Mouse (Mus musculus): ENCODE measurements around the gene Bmp6.
A peak's percentile ranks its signal among the peaks of the same experiment; 100 is the strongest.

The Bmp6 gene

DNA sequence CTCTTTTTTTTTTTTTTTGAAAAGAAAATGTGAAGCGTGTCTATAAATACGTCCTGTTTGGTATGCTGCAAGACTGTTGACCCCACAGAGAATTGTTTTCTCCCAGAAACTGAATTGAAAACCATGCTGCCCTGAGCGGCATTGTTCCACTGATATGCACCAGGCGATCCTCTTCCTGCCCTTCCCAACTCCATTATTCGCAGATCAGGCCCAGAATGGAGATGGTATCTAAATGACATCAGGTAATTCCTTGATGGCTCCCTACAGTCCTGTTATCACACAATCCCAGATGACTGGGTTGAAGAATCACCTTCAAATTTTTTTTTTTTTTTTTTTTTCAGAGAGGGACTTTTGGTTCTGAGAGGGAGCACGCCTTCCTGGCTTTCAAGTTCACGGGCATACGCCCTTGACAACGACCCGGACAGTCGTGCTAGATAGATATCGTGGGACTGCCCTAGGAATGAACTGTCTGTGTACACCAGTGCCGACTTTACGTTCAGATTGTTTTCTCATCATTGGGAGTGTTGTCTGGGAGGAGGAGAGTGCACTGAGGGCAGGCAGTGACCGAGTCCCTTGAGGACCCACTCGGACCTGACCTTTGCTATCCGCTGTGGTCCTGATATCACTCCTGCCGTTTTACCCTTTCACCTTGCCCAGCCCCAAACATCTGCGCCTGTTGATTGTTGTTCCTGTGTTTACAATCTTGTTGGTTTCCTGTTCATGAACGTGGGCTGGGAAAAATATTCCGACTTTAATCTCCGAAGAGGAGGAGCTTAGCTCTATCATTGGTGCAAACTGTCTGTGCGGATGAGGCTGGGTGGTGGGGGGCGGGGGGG is 8.7 kb downstream of the Bmp6 start:
- DNase-seq (ENCODE audit: low spot score in 2 of 2), result no peak

DNA sequence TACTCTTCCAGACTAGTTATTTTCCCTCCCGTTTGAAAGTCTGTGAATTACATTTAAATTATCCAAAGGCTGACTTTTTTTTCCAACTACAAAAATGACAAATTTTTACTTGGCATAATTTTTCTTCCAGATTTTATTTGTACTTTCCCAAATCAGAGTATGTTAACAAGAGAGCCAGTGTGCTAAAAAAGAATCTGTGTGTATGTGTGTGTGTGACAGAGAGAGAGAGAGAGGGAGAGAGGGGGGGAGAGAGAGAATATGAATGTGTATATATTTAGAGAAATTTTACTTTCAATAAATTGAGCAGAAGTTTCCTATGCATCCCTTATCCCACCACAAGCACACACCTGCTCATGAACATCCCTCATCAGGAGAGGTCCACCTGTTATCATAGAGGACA is 9.4 kb downstream of the Bmp6 start:
- DNase-seq (ENCODE audit: low spot score in 2 of 2), result no peak

DNA sequence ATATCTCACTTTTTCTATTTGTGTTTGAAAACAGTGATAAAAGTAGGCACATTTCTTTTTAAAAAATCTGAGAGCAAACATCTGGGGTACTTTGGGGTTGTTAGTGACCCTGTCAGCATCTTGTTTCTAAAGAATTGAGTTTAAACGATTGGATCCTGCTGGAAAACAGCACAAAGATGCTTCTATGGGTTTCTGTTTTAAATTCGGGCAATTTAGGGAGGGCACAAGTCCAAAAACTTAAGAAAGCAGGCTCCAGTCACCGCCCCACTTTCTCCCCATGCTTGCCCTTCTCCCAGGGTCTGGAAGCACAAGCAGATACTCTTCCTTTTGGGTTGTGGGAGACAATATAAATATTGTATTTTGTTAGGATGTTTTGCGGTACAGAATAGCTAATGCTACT is 14.1 kb downstream of the Bmp6 start:
- DNase-seq (ENCODE audit: low spot score in 2 of 2), result no peak

DNA sequence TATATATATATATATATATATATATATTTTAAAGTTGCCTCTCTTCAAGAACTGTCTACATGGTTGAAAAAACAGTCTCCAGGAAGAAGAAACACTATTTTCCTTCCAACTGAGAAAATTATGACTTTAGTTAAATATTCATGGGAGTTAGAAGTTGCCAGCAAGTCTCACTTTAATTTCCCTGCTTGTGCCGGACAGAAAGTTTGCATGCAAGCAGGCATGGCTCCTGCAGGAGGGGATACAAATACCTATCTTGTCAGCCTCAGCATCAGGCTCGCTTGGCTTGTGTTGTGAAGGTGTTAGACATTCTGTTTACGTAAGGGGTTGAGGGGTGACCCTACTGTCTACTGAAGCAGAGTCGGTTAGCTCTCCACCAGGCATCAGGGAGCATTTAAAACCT is 17.8 kb downstream of the Bmp6 start:
- DNase-seq (ENCODE audit: low spot score in 2 of 2), result no peak

DNA sequence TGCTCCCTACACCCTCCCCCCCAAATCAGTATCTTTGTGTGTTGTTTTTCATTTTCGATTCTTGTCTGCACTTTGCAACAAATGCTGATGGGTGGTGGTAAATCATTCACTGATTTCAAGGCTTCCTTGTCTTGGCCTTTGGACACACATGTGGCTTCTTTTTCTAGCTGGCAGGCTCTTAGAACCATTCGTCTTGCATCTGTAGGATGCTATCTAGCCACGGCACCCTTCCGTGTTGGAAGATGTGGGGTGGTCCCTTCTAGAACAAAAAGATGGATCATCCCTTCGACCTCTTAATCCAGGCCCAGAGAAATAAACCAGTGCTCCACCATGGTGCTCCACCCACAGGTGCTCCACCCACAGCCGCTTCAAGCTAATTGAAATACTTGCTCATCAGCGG is 19.0 kb downstream of the Bmp6 start:
- no peak for DNase-seq (ENCODE audit: low spot score in 2 of 2)

DNA sequence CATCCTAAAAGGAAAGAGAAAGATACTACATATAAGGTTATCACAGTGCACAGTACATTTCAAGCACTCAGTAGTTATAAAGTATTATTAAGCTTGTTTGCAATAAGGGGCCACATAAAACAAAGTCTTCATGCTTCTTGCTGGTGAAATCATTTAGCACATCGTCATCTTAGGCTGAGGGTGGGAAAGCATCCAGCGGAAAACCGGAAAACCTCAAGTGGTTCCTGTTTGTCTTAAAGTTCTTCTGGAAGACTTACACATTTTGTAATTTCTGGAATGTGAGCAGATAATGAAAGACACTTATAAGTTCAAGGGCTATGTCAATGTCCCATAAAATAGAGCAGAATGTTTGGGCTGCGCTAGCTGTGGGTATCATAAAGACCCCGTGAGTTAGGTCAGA is 24.7 kb downstream of the Bmp6 start:
- no peak for DNase-seq (ENCODE audit: low spot score in 2 of 2)

DNA sequence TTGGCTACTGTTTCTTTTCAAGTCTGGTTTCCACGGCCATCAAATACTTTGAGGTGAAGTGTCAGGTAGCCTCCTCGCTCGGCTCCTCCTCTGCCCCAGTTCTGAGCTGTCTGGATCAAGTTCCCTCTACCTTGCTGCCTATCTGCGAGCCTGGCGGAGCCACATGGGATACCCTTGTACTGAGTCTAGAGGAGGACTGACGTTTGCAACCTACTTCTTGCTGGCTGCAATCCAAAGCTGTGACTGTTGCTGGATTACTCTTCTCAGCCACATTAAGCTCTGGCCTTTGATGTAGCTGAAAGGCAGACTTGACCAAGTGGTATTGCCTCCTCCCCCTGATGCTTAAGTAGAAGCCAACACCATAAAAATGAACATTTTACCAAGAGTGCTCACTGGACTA is 31.2 kb downstream of the Bmp6 start:
- peak in 1 of 2 experiments; percentile 3 for DNase-seq (ENCODE audit: low spot score in 2 of 2)

DNA sequence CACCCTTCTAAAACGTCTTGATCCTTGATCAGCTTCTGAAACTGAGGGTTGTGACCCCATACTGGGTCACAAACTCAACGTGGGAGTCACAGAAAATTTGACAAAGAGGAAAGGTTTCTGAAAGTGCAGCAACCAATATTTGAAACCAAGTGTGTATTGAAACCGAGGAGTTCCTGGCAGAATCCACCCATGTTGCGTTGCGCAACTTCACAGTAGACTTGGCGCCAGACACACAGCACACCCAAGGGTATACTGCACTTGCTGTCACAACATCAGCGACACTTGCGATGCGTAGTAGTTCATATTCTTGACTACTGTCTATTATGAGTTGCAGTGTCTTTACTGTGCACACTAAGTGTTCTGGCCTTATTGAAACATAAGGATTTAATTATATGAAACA is 32.4 kb downstream of the Bmp6 start:
- no peak for DNase-seq (ENCODE audit: low spot score in 2 of 2)

DNA sequence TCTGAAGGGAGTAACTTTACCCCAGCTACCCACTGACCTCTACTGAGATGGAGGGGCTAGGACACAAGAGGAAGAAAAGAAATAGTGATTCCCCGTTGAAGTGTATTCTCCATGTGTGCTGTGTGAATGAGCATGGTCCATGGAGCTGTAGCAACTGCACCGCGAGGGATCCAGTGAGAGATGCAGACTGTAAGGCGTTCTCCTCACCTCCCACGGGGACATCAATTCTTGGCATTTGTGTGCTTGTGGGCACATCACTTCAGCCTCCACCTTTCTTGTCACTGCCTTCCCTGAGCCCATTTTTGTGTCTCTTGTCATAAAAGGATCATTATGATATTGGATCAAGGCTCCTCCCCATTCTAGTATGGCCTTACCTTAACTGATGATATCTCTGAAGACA is 34.9 kb downstream of the Bmp6 start:
- peak; percentile 17 to 48 for DNase-seq (ENCODE audit: low spot score in 2 of 2)

DNA sequence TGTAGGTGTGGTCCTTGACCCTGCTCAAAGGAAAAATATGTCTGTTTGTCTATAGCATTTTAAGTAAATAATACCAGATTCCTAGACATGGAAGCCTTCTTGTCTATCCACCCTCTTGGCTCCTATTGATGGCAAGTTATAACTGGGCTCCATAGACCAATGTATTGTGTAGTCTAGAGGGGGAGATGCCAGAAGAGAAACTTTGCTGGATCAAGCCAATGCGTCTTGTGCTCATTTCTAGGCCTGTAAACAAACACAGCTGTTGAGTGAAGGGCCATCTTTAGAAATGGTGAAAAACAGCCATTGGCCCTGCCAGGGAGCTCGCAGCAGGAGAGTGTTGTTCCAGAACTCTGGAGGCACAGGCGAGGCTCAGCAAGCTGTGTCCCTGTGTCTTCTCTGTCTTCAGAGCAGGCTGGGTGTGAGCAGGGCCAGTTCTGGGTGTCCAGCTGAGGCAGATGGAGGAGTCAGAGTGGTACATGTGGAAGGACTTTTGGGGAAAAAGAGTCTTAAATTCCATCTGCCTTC is 41.2 kb downstream of the Bmp6 start:
- no peak for DNase-seq (ENCODE audit: low spot score in 2 of 2)

DNA sequence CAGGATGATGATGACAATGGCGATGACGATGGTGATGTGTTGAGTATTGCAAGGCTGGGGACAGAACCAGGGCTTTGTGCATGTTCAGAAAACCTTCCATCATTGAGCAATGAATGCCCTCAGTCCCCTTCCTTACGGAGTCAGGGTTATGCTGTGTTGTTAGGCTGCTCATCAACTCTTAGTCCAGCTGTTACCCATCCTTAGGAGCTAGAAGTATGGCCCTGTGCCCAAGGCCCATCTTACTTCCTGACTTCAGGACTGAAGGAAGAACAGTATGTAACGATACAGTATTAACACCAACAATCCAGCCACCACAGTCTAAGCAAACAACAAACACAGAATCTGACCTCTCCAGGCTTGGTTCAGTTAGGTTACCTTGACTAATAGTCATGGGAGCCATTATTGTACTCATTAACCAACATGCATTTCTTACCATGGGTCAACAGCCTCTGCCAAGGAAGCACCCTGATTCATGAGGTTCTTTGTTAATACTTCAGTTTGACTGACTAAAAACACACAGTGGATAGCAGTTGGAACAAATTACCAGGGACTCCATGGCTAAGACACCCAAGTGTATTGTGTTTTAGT is 42.6 kb downstream of the Bmp6 start:
- no peak for DNase-seq (ENCODE audit: low spot score in 2 of 2)

DNA sequence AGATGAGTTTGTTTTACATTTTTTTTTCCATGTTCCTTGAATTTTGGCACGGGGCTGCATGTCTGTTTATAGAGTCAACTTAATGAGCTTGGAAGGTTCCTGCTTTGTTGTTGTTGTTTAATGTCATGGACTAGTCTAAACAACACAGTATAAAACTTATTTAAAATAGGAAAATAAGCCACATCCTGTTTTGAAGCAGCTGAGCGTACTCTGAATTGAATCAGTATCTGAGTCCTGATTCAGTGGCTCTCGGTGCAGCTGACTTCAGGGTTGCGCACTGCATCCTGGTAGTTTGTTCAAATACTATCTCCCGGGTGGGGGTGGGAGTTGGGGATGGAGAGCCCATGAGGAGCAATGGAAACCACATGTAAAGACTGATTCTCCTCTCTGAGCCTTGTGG is 48.5 kb downstream of the Bmp6 start:
- no peak for DNase-seq (ENCODE audit: low spot score in 2 of 2)

DNA sequence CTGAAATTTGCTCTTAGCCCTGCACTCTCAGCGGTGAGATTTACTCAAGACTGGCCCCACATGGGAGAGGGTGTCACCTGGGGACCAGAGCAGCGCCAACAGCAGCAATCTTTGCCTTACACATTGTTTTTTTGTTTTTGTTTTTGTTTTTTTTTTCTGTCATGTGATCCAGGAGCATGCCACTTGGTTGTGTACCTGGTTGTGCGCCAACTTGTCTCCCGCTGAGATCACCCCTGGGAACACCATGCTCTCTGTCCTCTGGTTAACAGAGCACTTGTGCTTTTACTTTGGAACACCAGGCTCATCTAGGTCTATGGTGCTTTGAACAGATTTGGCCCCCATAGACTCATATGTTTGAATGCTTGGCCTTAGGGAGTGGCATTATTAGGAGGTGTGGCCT is 50.1 kb downstream of the Bmp6 start:
- no peak for DNase-seq (ENCODE audit: low spot score in 2 of 2)

DNA sequence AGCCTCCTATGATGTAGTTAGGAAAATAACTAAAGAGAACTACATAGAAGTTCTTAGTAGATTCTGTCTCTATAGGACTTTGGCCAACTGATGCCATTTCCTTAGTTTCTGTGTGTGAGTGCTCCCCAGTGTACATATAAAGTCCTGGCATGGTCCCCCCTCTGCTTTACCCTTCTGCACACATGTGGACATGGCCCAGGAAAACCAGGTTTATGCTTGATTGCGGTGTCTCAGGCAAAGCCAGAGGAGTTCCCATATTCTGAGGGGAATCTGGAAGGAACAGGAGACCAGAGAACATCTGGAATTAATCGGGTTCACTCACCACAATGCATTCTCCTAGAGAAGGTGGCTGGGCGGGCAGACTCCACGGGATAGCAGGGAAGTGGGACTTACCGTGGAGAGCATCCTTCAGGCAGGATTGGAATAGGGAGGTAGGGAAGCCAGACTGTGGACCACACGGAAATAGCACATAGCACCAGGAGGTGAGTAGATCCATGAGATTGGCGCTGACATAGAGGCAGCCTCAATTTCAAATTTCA is 52.2 kb downstream of the Bmp6 start:
- DNase-seq (ENCODE audit: low spot score in 2 of 2), result no peak

DNA sequence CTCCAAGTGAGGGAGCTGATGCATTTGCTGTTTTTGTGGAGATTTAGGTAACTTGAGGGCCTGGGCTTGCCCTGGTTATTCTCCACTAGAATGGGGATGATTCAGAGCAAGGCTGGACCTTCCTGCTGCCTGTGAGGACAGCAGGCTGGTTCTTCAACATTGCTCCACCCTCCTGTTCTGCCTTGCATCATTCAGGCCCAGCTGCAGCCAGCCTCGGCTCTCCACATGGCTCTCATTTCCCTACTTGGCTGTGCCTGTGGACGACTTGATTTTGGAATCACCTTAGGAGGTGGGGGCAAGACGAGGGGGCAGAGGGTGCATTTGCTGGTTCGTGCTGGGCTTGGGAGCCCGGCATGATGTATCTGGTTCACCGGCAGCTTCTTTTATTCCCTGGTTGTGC is 53.8 kb downstream of the Bmp6 start:
- DNase-seq (ENCODE audit: low spot score in 2 of 2), result no peak

DNA sequence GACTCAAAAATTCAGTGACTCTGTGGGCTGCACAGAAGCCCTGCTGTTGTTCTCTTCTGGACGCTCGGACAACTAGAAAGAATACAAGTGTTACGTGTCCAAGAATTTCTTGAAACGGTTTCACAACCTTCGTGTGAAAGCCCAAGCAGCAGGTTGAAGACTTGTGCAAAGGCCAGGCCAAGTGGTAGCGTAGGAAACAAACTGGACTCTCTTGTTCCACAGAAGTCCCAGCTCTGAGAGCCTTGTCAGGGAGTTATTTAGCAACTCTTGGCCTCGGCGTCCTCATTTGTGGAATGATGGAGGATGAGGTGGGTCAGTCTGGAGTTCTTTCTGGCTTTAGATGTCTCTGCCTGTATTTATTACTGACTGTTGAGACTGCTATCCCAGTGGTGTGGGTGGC is 55.8 kb downstream of the Bmp6 start:
- no peak for DNase-seq (ENCODE audit: low spot score in 2 of 2)

DNA sequence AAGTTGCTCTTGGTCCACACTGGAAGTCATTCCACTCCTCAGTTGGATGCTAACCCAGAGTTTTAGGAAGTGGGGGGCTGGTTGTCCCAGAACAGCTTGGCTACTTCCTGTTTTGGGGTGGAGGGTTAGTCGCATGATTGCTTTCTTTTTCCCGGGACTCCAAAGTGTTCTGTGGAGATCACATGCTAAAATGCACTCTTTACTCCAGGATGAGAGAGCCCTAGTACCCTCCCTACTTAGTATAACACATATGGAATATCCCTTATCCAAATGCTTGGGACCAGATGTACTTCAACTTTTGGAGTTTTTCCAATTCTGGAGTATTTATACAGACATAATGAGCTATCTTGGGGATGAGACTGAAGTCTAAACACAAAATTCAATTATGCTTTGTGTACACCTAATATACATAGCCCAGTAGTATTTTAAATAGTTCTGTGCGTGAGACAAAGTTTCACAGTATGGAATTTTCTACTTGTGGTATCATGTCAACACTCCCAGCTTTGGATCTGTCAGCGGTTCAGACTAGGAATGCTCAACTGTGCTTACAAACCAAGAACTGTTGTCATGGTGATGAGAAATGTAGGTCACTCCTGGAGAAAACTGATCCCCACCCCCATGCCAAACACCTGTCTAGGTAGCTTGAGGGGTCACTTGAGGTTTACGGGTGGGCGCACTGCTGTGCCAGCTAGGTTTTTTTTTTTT is 62.9 kb downstream of the Bmp6 start:
- peak in 1 of 2 experiments; percentile 2 for DNase-seq (ENCODE audit: low spot score in 2 of 2)

DNA sequence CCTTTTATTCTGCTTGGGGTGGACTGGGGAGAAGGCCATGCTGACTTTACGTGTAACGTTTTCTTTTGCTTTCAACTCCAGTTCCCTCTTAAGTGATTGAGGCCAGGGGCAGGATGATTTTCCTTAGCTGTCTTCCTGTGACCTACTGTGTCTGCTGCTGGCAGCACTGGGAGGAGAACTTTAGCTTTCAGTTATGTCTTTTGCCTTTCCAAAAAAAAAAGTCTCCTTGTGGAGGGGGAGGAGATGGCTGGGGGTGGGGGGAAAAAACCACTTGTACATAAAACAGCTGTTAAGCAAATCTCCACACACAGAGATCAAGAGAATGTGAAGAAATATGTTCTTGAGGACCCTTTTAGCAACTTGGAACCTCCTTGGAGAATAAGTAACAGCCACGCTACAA is 63.7 kb downstream of the Bmp6 start:
- DNase-seq (ENCODE audit: low spot score in 2 of 2), result no peak

DNA sequence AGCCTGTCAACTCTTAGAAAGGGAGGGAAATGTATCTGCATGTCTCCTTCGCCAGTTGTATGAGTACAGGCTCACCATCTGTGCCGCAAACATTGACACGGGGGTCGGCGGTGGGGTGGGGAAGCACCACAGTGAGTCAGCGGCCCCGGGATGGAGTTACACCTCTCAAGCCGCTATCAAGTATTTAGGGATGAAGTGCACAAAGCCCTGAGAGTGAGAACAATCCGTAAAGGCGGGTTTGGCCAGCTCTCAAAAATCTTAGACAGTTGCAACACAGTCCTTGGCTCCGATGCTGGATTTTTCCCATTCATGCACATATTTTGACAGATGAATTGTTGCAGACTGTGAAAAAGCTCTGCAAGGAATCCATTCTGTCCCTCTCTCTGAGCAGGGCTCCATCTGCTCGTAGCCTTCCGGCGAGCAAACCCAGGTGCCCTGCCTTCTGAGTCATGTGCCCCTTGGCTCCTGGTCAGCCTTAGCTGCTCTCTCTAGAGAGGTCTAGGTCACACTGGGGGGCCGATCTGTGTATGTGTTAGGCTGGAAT is 65.5 kb downstream of the Bmp6 start:
- peak; percentile 67 to 80 for DNase-seq (ENCODE audit: low spot score in 2 of 2)

DNA sequence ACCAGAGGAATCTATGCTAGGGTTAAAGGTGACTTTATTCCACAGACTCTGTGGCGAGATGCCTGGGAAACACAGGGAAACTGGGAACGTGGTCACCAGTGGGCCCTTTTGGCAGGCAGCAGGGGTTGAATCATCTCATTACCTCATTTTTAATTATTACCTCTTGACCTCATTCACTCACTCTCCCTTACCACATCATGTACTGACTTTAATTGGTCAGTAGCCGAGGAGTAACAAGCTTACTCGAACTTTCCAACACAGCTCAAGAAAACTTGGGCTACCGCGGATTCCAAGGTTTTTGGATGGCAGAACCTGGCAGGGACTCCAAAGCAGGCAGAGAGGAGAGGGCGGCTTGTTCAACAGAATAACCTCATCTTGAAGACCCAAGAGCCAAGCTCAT is 74.9 kb downstream of the Bmp6 start:
- no peak for DNase-seq (ENCODE audit: low spot score in 2 of 2)

DNA sequence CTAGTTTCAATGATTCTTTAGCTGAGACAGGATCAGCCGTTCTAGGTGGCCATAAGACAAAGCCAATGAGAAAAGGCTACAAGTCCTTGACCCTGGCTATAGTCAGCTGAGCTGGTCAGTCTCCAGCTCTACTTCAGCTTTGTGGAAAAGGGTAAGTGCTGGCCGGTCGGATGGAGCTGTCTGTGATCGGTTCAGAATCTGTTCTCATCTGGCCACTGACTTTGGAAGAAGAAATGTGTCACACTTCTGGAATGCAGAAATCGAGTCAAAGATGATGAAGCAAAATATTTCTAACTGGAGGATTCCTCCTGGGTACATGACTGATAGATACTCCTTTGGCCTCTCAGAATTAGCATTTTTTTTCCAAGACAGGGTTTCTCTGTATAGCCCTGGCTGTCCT is 77.6 kb downstream of the Bmp6 start:
- no peak for DNase-seq (ENCODE audit: low spot score in 2 of 2)

DNA sequence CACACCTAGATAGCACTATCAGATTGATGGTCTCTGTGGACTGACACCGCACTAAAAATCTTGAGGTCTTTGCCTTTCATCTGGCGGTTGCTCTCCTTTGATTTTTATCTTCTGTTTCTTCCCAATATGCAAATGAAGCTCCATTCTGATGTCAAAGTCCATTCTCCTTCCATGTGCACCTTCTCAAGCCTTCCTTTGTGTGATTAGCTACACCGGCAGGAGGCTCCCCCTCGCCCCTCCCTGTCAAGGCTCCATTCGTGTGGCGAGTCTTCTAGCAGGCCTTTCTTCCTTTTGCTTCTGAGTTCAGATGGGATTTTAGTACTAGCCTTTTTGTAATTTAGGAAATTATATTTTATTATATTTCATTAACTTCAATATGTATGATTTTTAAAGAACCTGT is 80.4 kb downstream of the Bmp6 start:
- DNase-seq (ENCODE audit: low spot score in 2 of 2), result no peak
